Mouse (Mus musculus) ES-E14 (cell line): ENCODE results near the gene Pdia4. TPM values are rescaled to one million over a fixed set of nuclear protein-coding genes. Genes with fewer than 3 reads are reported as not detected.

Experiments
- DNase-seq: peaks from one replicate; pipeline ENCODE4 v3.0.0-alpha.2; 2013; ENCODE audit warnings: low read depth, low spot score
- H3K27ac ChIP-seq: 2 replicates; pipeline ENCODE4 v1.5.1; 2012; ENCODE audit warnings: low read depth, mild to moderate bottlenecking, low read length, moderate library complexity, mixed read lengths; ENCODE audit not compliant: poor library complexity, insufficient read depth, severe bottlenecking
- H3K36me3 ChIP-seq: 2 replicates; pipeline ENCODE4 v1.6.1; 2012; ENCODE audit warnings: mild to moderate bottlenecking, low read length, moderate library complexity, mixed read lengths; ENCODE audit not compliant: control insufficient read depth, poor library complexity, insufficient read depth, severe bottlenecking
- H3K4me1 ChIP-seq, 2 experiments: fragments of 150-350 bp in 1 of 2; sonication (generic) in 1 of 2; 2 replicates each; pipeline ENCODE4 v1.6.1; 2012; ENCODE audit warnings: low read length in 2 of 2, mild to moderate bottlenecking in 1 of 2, mixed read lengths in 1 of 2; ENCODE audit not compliant: control insufficient read depth in 2 of 2, insufficient read depth in 2 of 2, poor library complexity in 1 of 2
- H3K4me3 ChIP-seq, 2 experiments: fragments of 150-350 bp in 1 of 2; sonication (generic) in 1 of 2; 2 replicates each; pipeline ENCODE4 v1.5.1; 2012; ENCODE audit warnings: low read length in 2 of 2, low read depth in 1 of 2, mild to moderate bottlenecking in 1 of 2, mixed read lengths in 1 of 2; ENCODE audit not compliant: insufficient read depth in 1 of 2, poor library complexity in 1 of 2, severe bottlenecking in 1 of 2
- H3K9ac ChIP-seq: 2 replicates; pipeline ENCODE4 v1.6.1; 2012; ENCODE audit warnings: low read depth, mild to moderate bottlenecking, low read length, mixed read lengths; ENCODE audit not compliant: poor library complexity, insufficient read depth, severe bottlenecking
- H3K9me3 ChIP-seq: fragments of 150-350 bp; sonication (generic); 2 replicates; pipeline ENCODE4 v1.6.1; 2012; ENCODE audit warnings: low read depth, mild to moderate bottlenecking, low read length; ENCODE audit not compliant: control insufficient read depth, insufficient read depth
- CHD2 ChIP-seq: IDR thresholded peaks from 2 replicates; pipeline ENCODE4 v1.6.1; 2014; ENCODE audit warnings: mild to moderate bottlenecking, low read depth, low read length, inconsistent platforms
- HCFC1 ChIP-seq: IDR thresholded peaks from 2 replicates; pipeline ENCODE4 v1.6.1; 2012; ENCODE audit warnings: low read length, inconsistent platforms, borderline replicate concordance; ENCODE audit not compliant: insufficient read depth
- MAFK ChIP-seq: IDR thresholded peaks from 2 replicates; pipeline ENCODE4 v1.6.1; 2014; ENCODE audit warnings: mild to moderate bottlenecking, low read depth, low read length, inconsistent platforms; ENCODE audit not compliant: insufficient read depth
- ZC3H11A ChIP-seq: IDR thresholded peaks from 2 replicates; pipeline ENCODE4 v1.6.1; 2012; ENCODE audit warnings: low read depth, mild to moderate bottlenecking, inconsistent platforms, low read length, borderline replicate concordance
- ZNF384 ChIP-seq: IDR thresholded peaks from 2 replicates; pipeline ENCODE4 v1.6.1; 2012; ENCODE audit warnings: low read depth, low read length, inconsistent platforms
- in situ Hi-C, 2 experiments: fragments of 600-800 bp; cut with MboI; formaldehyde crosslinking; loops; one replicate each; pipeline ENCODE4 v1.15.1; 2025; ENCODE audit warnings: low sequenced_read_pairs in 2 of 2, inconsistent platforms in 1 of 2; ENCODE audit not compliant: unreplicated experiment in 2 of 2
- total RNA-seq: library from RNA; depleted of rRNA; stranded (reverse); fragments of 300-350 nt; gene quantifications from 2 replicates; pipeline ENCODE4 v1.2.3, GENCODE M21; 2012

Pdia4 gene
- total RNA-seq, 1 experiment = 429 TPM

- no peak overlapping the region for H3K27ac ChIP-seq
- in situ Hi-C loops = no loop called here
- peaks cover 6 to 22% of the 10 kb centered on the region in 2 experiments for H3K4me1 ChIP-seq
- H3K4me3 ChIP-seq = no peak overlapping the region
- H3K9ac ChIP-seq = no peak overlapping the region
- no peak for DNase-seq
- H3K36me3 ChIP-seq = no peaks in the 10 kb centered on the region
- H3K9me3 ChIP-seq = no peaks in the 10 kb centered on the region
- TF ChIP-seq ZC3H11A (no peak), CHD2 (no peak), ZNF384 (no peak)
Observed at GRCm38 (mm10) chr6:47821776-47822175, 8.5 kb upstream of the Pdia4 start.

- DNase-seq = no peak
- Histone ChIP-seq H3K4me3 (no peak overlapping the region), H3K9me3 (no peaks in the 10 kb centered on the region), H3K4me1 (peaks cover 6 to 22% of the 10 kb centered on the region in 2 experiments), H3K36me3 (no peaks in the 10 kb centered on the region), H3K27ac (no peak overlapping the region), H3K9ac (no peak overlapping the region)
- TF ChIP-seq MAFK = no peak
- no peak for TF ChIP-seq ZC3H11A
- no peak for TF ChIP-seq CHD2
- no peak for TF ChIP-seq HCFC1
- no peak for TF ChIP-seq ZNF384
- in situ Hi-C loops = no loop called here
Observed at GRCm38 (mm10) chr6:47821236-47821635, 8.0 kb upstream of the Pdia4 start.

GRCm38 (mm10) chr6:47819626-47820325 is 6.5 kb upstream of the Pdia4 start:
- TF ChIP-seq ZNF384 (no peak), HCFC1 (no peak), MAFK (no peak), ZC3H11A (no peak), CHD2 (no peak)
- H3K9ac ChIP-seq = peak overlapping the region; percentile 65

GRCm38 (mm10) chr6:47818721-47819120 is 5.5 kb upstream of the Pdia4 start:
- in situ Hi-C loops = no loop called here
- Histone ChIP-seq H3K9ac (no peak overlapping the region), H3K36me3 (no peaks in the 10 kb centered on the region), H3K4me1 (peaks cover 4 to 15% of the 10 kb centered on the region in 2 experiments; a peak in 2 of 4 replicates), H3K9me3 (no peaks in the 10 kb centered on the region), H3K4me3 (no peak overlapping the region), H3K27ac (no peak overlapping the region)
- no peak; the same call in 1 of the 2 replicates for TF ChIP-seq ZNF384
- TF ChIP-seq ZC3H11A = no peak
- DNase-seq = no peak

More at GRCm38 (mm10) chr6:47819626-47820325, 6.5 kb upstream of the Pdia4 start:
- in situ Hi-C loops = no loop called here
- no peak overlapping the region for H3K27ac ChIP-seq
- peaks cover 5 to 23% of the 10 kb centered on the region in 2 experiments for H3K4me1 ChIP-seq
- H3K4me3 ChIP-seq = peak overlapping the region; percentile 14 to 40; a peak in 3 of 4 replicates
- H3K9me3 ChIP-seq = no peaks in the 10 kb centered on the region
- peak; percentile 31 for DNase-seq
- H3K36me3 ChIP-seq = no peaks in the 10 kb centered on the region

GRCm38 (mm10) chr6:47816151-47816550 is 2.9 kb upstream of the Pdia4 start:
- Histone ChIP-seq H3K9ac (no peak overlapping the region; the same call in 1 of the 2 replicates), H3K4me3 (no peak overlapping the region), H3K36me3 (no peaks in the 10 kb centered on the region), H3K9me3 (no peaks in the 10 kb centered on the region), H3K4me1 (peaks cover 3 to 15% of the 10 kb centered on the region in 2 experiments; a peak in 2 of 4 replicates), H3K27ac (no peak overlapping the region)
- in situ Hi-C loops = no loop called here
- TF ChIP-seq CHD2 (no peak), ZC3H11A (no peak), HCFC1 (no peak), MAFK (no peak)
- DNase-seq = no peak
